Mouse (Mus musculus): ENCODE measurements around the gene Sdk1.
"Not testable (repeated sequence)": the region's sequence is repeated elsewhere in the genome, so short reads cannot be mapped to it uniquely, and the experiment has no call there.

Sdk1 gene

DNA sequence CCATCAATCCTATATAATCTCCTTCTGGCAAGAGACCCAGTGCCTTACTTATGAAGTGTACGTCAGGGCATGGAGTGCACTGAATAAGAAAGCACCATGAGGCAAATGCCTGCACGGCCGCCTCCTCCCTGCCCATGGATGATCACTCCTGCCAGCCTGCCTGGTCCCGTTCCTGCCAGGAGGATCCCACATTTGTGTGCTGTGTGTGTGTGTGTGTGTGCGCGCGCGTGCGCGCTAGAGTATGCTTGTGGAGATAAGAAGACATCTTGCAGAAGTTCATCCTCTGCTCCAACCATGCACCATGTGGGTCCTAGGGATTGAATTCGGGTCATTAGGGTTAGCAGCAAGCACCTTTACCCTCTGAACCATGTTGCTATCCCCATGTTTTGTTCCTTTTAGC is 395.1 kb downstream of the Sdk1 start:
- CTCF ChIA-PET: no interaction called here

DNA sequence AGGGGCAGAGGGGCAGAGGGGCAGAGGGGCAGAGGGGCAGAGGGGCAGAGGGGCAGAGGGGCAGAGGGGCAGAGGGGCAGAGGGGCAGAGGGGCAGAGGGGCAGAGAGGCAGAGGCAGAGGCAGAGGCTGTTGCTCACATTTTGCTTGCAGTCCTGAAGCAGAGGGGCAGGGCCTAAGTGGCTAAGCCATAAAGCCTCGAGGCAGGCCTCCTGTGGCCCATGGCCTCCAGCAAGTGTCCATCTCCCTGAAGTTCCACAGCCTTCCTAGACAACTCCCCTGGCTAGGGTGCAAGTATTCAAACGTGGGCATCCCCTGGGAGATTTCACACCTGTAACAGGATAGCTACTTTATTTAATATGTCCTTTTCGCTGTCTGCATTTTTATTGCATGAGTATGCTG is 395.8 kb downstream of the Sdk1 start:
- CTCF ChIA-PET: not testable (repeated sequence)

DNA sequence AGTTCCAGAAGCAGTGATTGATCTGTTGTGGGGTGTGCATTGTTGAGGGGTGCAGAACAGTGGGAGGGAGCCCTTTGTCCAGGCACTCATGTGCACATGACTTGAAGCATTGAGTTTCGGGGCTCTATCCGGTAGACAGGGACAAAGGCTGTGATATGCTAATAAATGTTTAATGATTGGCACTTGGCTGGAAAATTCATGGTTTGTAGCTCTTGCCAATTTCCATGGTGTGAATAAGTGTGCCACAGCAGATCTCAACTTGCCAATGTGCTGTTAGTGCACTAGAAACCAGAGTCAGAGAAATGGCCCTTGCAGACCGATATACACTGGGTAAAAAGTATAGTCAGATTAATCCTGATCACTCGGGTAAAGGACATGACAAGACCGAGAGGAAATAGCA is 404.4 kb downstream of the Sdk1 start:
- CTCF ChIA-PET: no interaction called here

DNA sequence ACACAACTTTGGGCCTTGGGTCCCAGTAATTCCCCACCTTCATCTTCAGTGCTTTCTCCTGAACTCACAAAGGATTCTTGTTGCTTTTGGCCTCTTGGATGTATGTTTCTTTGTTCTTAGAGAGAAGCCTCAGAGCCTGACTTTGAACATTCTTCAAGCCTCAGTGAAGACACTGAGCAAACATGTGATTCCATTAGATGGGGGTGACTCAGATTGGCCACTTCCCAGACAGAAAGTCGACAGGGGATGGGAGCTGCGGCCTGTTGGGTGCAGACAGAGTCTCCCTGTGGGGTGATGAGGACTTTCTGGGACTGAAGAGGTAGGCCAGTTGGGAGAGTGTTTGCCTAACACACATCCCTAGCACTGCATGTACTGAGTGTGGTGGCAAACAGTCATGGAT is 405.3 kb downstream of the Sdk1 start:
- CTCF ChIA-PET: no interaction called here

DNA sequence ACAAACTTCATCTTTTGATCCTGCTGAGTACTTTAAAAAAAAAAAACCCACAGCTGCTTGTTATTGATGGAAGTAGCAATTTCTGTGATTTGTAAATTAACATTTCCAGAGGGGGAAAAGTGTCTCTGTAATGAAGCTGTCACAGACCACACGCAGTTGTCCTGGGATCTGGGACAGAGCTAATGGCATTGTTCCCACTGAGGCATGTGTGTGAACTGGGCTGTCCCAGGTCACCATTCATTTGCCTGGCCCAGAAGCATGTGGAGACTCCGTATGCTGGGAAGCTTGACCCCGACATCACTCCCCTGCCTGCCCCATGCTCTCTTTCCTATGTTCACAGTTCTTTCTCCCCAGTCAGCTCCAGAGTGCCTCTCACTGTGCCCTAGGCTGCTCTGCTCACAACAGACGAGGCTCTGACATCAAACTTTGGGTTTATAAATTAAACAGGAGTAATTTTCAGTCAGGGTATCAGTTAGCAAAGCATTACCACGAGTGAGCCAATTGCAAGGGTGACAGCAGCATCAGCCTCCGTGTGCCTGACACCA is 408.6 kb downstream of the Sdk1 start:
- CTCF ChIA-PET: no interaction called here

DNA sequence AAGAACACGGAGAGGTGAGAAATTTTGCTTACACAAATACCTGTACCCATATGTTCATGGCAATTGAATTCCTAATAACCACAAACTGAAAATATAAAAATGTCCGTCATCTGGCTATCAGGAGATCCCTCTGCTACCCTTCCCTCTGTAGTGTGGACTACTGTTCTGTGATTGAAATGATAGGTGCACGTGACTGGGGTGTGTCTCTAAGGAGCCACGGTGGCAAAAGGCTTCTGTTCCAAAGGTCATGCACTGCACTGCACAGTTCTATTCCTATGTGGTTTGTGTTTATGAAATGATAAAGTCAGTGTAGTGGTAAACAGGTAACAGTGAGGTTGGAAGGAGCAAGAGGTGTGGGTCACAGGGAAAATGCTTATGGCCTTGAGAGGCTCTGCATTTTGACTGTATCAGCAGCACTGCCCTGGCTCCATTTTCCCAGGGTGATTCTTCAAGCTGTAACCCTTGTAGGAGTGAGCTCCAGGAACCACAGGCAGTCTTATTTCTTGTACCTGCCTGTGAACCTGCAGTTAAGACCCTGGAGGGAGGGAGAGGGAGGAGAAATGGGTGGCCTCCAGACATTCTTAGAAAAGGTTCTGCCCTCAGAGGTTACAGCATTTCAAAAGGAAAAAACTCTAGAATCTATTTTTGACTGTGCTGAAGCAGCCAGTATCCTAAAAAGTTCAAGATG is 410.5 kb downstream of the Sdk1 start:
- CTCF ChIA-PET: no interaction called here

DNA sequence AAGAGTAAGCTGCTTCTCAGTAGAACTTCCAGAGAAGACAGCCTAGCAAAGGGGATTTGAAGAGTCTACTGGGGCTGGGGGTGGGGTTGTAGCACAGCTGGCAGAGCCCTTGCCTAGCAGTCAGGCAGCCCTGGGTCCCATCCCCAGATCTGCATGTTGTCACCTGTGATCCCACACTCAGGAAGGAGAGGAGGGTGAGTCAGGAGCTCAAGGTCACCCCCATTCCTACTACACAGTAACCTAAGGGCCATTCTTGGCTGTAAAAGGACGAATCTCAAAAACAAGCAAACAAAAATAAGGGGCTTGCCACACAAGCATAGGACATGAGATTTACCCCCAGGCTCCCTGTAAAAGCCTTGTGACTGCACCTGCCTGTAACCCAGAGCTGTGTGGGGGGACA is 435.1 kb downstream of the Sdk1 start:
- CTCF ChIA-PET: no interaction called here

DNA sequence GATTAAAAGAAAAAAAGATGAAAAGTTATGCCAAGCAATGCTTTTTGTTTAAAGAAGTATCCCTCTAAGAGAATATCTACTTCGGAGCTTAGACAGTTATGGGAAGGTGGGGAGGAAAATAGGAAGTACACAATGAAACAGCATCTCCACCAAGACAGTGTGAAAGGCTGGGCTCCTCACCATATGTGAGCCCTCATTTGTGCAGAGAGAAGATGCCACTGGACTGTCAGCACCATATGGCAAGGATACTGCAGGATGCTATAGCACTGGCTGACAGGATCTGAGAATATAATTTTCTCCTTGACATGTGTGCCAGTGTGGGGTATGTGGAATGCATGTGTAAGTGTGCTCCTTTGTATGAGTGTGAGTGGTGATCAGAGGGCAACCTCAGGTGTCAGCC is 435.7 kb downstream of the Sdk1 start:
- CTCF ChIA-PET: no interaction called here

DNA sequence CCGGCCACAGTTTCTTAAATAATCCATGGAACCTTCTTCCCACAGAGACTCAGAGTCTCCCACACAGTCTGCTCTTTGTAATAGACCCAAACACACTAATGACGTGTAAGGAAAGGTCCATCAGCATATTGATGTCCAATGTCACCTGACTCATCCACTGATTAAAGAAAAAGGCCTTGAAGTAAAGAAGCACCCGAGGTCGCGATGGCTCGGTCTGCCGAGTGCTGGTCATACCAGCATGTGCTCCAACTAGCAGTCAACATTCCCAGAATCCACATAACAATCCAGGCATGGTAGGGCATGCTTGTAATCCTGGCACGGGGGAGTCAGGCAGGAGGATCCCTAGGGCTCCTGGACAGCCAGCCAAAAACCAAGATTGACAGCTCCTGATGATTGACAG is 436.6 kb downstream of the Sdk1 start:
- CTCF ChIA-PET: no interaction called here

DNA sequence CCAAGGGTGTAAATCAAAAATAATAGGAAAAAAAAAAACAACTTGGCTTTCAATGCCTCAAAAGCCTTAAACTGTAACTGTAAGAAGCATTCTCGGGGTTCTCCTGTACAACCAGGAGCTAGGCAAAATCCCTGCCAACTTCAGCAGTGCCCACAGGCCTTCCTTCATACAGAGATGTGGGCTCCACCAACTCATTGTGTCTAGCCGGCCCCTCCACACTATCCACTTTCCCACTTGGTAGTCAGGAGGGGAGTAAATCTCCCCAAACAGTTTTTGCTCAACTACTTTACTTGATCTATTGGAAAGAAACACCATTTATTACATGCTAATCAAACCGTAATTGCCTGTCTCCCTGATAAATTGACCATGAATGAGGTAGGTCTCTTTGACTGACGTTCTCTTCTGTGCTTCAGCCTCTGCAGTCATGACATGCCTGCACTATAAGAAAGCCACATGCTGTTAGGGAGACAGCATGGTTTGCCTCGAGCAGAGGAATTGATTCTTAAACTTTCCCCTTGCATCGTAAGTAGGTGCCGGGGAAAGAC is 445.7 kb downstream of the Sdk1 start:
- CTCF ChIA-PET: no interaction called here

DNA sequence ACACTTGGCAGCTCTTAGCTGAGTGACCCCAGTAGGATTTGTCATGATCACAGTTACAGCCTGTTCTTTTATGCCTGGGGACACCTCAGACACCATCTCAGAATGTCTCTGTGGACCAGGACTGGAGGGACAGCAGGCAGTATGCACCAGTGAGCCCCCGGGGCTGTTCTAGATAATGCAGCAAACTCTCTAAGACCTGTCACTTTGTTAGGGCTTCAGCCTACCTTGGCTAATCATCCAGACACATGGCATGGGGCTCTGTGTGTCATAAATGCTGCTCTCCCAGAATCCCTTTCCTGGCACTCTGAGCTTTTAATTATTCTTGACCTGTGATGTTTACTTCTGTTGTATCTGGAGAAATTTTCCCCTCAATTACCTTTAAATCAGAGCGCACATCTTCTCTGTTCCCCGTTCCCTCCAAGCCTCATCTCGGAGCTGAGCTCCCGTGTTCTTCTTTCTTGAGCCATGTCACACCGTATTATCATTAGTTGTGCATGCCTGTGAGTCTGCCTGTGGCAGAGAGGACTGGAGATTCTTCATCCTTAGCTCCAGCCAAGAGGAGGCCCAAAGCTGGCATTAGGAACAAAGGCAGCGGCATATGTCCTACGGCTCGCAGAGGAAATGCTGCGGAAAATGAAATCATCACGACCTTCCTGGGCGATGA is 448.3 kb downstream of the Sdk1 start:
- CTCF ChIA-PET: no interaction called here

DNA sequence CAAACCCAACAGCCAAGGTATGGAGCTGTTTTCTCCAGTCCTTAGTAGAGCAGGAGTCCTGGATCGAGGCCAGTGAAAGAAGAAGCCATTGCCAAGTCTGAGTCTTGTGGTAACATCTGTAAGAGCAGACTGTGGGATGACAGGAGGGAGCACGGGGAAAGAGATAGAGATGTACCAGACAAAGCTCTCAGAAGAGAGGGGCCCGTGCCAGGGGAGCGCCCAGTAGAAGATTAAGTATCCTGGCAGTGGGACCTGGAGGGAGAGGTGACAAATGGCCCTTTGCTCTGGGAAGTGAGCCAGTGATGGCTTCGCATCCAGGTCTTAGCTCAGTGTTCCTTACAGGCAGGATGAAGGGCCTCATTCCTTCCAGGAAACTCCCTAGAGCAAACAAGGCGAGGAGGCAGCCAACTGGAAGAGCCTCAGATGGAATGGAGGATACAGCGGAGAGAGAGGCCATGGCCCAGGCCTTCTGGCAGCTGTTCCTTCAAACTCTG is 450.2 kb downstream of the Sdk1 start:
- CTCF ChIA-PET: no interaction called here

DNA sequence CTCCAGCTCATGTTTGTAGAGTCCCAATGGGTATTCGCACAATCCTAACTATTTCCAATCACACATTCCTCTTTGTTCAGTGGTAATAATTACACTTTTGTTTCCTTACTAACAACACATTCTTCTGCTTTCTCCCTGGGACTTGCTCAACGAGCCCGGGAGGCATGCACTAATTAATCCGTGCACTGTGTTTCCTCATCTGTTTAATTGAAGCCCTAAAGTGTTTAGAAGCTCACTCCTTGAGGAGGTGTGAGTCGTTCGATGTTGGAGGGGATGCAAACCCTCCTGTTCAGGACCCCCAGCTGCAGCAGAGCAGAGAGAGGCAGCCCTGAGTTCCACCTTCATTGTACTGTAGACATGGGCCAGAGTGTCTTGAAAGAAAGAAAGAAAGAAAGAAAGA is 452.4 kb downstream of the Sdk1 start:
- CTCF ChIA-PET: no interaction called here

DNA sequence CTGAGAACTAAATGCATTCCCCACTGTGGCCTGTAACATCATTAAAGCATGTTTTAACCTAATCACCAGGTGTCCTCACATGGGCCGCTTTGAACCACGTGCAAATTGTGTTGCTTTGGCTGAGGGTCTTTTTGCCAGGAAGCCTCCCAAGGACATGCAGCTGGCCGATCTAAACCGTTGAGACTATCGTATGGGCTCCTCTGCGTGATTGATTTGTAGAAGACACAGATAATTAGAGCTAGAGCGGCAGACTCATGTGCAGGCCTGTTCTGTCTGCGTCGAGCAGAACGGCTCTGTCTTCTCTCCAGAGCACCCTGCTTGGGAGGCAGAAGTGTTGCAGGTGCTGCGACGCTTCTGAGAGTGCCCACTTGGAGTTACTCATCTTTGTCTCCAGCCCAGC is 453.6 kb downstream of the Sdk1 start:
- CTCF ChIA-PET: no interaction called here

DNA sequence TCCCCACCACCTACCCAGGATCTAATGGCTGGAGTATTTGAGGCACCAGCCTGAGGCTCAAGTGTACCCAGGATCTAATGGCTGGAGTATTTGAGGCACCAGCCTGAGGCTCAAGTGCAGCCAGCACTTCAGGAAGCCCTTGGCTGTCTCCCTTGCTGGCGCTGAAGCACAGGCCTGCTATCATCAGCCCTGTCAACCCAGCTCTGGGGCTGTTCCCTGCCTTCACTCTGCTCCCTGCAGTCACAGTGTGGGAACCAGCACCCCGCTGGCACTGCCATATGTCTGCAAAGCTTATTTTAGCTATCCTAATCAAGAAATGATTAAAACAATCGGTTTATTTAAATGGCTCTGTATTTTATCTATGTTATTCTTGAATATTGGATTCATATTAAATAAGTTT is 457.1 kb downstream of the Sdk1 start:
- CTCF ChIA-PET: no interaction called here

DNA sequence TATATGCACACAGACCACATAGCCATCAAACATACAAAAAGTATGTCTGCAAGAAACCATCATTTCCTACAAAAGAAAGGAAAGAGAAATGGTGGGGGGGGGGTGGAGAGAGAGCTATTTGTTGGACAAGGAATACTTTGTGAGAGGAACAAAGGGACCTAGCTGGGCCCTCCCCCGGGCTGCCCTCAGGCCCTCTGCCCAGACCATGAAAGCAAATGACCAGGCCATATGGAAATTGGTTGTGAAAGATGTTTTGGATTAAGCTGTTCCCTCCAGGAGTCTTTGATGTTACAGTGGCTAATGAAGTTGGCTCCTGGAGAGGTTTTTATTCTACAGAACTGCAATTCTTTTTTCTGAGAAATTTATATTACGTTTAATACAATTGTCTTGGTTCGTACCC is 479.5 kb downstream of the Sdk1 start:
- CTCF ChIA-PET: no interaction called here

DNA sequence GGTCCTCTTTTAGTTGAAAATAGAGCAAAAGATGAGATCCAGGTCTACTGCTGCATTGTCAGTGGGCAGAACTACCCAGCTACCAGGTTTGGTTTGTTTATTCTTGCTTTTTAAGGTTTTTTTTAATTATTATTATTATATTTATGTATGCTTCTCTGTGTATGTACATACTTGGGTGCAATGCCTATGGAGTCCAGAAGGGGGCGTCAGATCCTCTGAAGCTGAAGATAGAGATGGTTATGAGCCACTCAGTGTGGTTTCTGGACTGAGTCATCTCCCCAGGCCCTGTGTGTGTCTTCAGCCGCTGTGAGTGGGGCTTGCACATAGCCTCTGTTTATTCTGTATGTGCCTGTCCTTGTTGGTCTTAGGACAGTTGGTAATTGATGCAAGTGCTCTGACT is 486.7 kb downstream of the Sdk1 start:
- CTCF ChIA-PET: no interaction called here

DNA sequence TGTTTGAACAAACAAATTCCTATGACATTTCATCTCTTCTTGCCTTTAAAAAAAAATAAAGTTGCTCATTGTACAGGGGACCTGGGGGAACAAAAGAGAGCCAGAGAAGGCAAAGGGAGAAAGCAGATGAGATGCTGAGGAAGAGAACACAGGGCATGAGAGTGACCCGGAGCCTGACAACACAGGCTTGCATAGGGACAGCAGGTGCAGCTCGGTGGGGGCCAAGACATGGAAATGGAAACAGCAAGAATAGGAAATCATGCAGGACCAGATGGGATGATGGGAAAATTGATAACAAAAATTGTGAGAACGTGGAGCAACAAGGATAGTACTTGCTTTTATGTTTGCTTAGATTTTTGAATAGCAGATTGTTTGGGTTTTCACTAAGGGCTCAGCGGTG is 488.7 kb downstream of the Sdk1 start:
- CTCF ChIA-PET: no interaction called here

DNA sequence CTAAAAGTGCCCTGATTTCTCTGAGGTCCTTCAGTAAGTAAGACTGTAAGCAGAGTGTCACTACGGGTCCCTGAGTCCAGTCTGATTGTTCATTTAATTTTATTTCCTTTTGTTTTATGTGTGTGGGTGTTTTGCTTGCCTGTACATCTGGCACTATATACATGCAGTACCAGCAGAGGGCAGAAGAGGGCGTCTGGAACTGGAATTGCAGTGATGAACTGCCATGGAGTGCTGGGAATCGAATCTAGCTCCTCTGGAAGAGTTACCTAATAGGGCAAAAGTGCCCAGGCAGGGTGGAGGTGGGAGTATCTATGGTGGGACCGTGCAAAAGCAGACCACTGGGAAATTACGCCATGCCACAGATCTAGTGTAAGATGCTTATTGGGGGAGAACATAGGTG is 497.4 kb downstream of the Sdk1 start:
- CTCF ChIA-PET: no interaction called here

DNA sequence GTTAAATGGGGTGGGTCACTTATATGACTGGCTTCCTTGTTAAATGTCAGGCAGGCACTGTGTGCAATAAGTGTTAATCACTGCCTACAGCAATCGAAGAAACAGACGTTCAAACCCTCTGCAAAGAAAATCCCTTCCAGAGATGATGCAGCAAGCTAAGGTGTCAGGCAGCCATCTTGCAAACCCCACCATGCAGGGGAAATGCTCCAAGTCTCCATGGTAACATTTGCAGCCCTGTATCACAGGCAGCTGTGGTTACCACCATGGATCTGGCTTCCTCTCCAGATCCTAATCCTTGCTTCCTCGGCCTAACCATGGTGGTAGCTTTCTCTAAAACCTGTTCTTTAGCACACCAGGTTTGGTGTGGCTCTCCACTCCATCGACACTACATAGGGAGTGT is 507.5 kb downstream of the Sdk1 start:
- CTCF ChIA-PET: no interaction called here

DNA sequence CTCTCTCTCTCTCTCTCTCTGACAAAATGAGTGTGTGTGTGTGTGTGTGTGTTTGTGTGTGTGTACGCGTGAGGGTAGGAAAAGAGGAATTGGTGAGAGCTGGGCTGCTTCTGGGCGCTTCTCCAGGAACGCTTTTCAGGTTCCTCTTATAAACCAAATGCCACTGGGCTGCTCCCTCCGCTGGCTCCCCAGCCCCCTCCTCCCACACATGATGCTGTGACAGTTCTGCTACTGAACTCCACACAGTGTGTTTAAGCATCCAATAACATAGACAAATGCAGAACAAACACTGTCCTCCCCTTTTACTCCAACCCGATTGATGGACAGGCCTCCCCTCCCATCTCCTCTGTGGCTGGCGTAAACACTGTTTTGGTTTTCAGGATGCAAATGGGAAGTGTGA is 513.0 kb downstream of the Sdk1 start:
- CTCF ChIA-PET: no interaction called here

DNA sequence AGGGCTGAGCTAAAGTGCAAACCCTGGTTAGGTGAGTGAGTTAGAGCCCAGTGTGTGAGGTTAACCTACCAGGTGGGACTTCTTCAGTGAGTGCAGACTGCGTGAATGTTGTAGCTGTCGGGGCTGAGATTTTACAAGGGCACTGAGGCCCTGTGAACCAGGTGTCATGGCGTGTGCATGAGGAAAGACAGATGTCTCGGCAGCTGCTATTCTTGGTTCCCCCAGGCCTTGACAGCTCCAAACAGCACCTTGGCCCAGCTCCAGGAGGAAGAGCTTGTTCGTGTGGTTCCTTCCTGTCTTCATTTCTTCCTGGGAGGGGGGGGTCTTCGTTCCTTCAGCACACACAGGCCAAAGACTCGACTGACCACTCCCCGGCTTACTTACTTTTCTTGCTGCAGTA is 517.6 kb downstream of the Sdk1 start:
- CTCF ChIA-PET: no interaction called here

DNA sequence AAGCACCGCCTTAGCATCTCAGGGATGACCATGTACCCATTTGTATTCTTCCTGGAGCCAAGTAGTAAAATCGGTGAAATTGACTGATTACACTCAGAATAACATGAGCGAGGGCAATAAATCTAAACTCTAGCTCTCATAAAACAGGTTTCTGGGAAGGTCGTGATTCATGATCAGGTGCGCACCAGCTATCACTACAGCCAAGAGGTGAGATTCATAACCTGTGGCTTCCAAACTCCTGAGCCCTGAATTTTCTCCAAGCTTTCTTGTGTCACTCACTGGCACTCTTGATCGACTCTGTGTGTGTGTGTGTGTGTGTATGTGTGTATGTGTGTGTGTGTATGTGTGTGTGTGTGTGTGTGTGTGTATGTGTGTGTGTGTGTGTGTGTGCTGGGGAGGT is 522.8 kb downstream of the Sdk1 start:
- CTCF ChIA-PET: no interaction called here
